Mouse (Mus musculus) liver, embryonic 12.5 days (tissue): ENCODE measurements around the gene Fam49a. TPM values are rescaled to one million over a fixed set of nuclear protein-coding genes. Genes with fewer than 3 reads are reported as not detected.

Experiments
- ATAC-seq: fragments of 200-750 bp; cut with Nextera tagmentation; 2 replicates; pipeline ENCODE4 v1.8.0; 2017; ENCODE audit warnings: moderate number of reproducible peaks, mild to moderate bottlenecking, moderate library complexity
- H3K27ac ChIP-seq: fragments of 300-500 bp; sonication (generic); 2 replicates; pipeline ENCODE4 v1.5.1; 2016; ENCODE audit warnings: mild to moderate bottlenecking
- H3K27me3 ChIP-seq: fragments of 300-500 bp; sonication (generic); replicated peaks from 2 replicates; pipeline ENCODE4 v1.6.1; 2016; ENCODE audit warnings: mild to moderate bottlenecking, moderate library complexity
- H3K36me3 ChIP-seq: fragments of 300-500 bp; sonication (generic); 2 replicates; pipeline ENCODE4 v1.6.1; 2016; ENCODE audit warnings: mild to moderate bottlenecking, moderate library complexity
- H3K4me1 ChIP-seq: fragments of 300-500 bp; sonication (generic); 2 replicates; pipeline ENCODE4 v1.6.1; 2016
- H3K4me2 ChIP-seq: fragments of 300-500 bp; sonication (generic); 2 replicates; pipeline ENCODE4 v1.6.1; 2016; ENCODE audit warnings: mild to moderate bottlenecking, moderate library complexity
- H3K4me3 ChIP-seq: fragments of 300-500 bp; sonication (generic); 2 replicates; pipeline ENCODE4 v1.5.1; 2016; ENCODE audit warnings: mild to moderate bottlenecking, moderate library complexity
- H3K9ac ChIP-seq: fragments of 300-500 bp; sonication (generic); 2 replicates; pipeline ENCODE4 v1.6.1; 2016; ENCODE audit warnings: mild to moderate bottlenecking, moderate library complexity
- H3K9me3 ChIP-seq: fragments of 300-500 bp; sonication (generic); replicated peaks from 2 replicates; pipeline ENCODE4 v1.6.1; 2016; ENCODE audit warnings: mild to moderate bottlenecking, moderate library complexity
- WGBS: fragments of 180-500 bp; shearing (Covaris S2); methylation state at CpG from one replicate; pipeline ENCODE4 v1.1.7; 2016; ENCODE audit not compliant: insufficient replicate concordance; 5-methylcytosine and 5-hydroxymethylcytosine counted together
- polyA plus RNA-seq: library from polyadenylated mRNA; unstranded; fragments of >200 nt; fragmentation: Nextera tagmentation; extraction: Ambion mirVana; gene quantifications from 2 replicates; pipeline ENCODE4 v1.2.1, GENCODE M21; 2016

Gene Fam49a
- 3.8 and 4.1 TPM in 2 replicates for polyA plus RNA-seq

GRCm38 (mm10) chr12:12261987-12262971, at the start of gene Fam49a:
Gene Fam49a (plus strand): TSS chr12:12262139.
- H3K9me3 ChIP-seq, result no peaks in the 10 kb centered on the region
- H3K27me3 ChIP-seq, result peaks cover 32% of the 10 kb centered on the region
- H3K4me1 ChIP-seq, result peaks cover 10% of the 10 kb centered on the region; the same call in 1 of the 2 replicates
- no peak within 1 kb of the TSS for H3K27ac ChIP-seq
- no peaks in the 10 kb centered on the region for H3K36me3 ChIP-seq
- H3K4me3 ChIP-seq, result peak within 1 kb of the TSS; percentile 57
- H3K9ac ChIP-seq, result peak within 1 kb of the TSS; percentile 66
- WGBS, result 2% methylated on average over 56 of the region's 62 CpGs
- H3K4me2 ChIP-seq, result peak within 1 kb of the TSS; percentile 74
- peak; percentile 66 for ATAC-seq

- H3K27ac ChIP-seq, result no peak overlapping the region
- H3K27me3 ChIP-seq, result no peaks in the 10 kb centered on the region
- H3K4me3 ChIP-seq, result no peak overlapping the region
- H3K36me3 ChIP-seq, result no peaks in the 10 kb centered on the region
- 49% methylated on average over 3 of the region's 3 CpGs for WGBS
- no peak for ATAC-seq
- H3K4me1 ChIP-seq, result no peaks in the 10 kb centered on the region
- no peaks in the 10 kb centered on the region for H3K9me3 ChIP-seq
- H3K4me2 ChIP-seq, result no peak overlapping the region
- H3K9ac ChIP-seq, result no peak overlapping the region
These were observed 48.4 kb upstream of the Fam49a start for GRCm38 (mm10) chr12:12213536-12213935.

GRCm38 (mm10) chr12:12218947-12219346, 43.0 kb upstream of the Fam49a start:
- Histone ChIP-seq H3K9ac (no peak overlapping the region), H3K4me3 (no peak overlapping the region), H3K27me3 (no peaks in the 10 kb centered on the region), H3K9me3 (no peaks in the 10 kb centered on the region), H3K4me2 (no peak overlapping the region), H3K27ac (no peak overlapping the region), H3K4me1 (no peaks in the 10 kb centered on the region), H3K36me3 (no peaks in the 10 kb centered on the region)
- no peak for ATAC-seq
- WGBS, result 68% methylated on average over 5 of the region's 5 CpGs

GRCm38 (mm10) chr12:12220755-12221496, 41.0 kb upstream of the Fam49a start:
- no peak overlapping the region for H3K4me3 ChIP-seq
- H3K4me2 ChIP-seq, result no peak overlapping the region
- WGBS, result 61% methylated on average over 8 of the region's 8 CpGs
- ATAC-seq, result no peak
- no peaks in the 10 kb centered on the region for H3K36me3 ChIP-seq
- H3K27ac ChIP-seq, result no peak overlapping the region
- H3K4me1 ChIP-seq, result no peaks in the 10 kb centered on the region
- H3K9ac ChIP-seq, result no peak overlapping the region
- H3K27me3 ChIP-seq, result no peaks in the 10 kb centered on the region
- no peaks in the 10 kb centered on the region for H3K9me3 ChIP-seq

- H3K4me1 ChIP-seq, result no peaks in the 10 kb centered on the region
- H3K4me3 ChIP-seq, result no peak overlapping the region
- H3K4me2 ChIP-seq, result no peak overlapping the region
- H3K27me3 ChIP-seq, result no peaks in the 10 kb centered on the region
- 63% methylated on average over 9 of the region's 9 CpGs for WGBS
- H3K9ac ChIP-seq, result no peak overlapping the region
- ATAC-seq, result no peak
- no peaks in the 10 kb centered on the region for H3K36me3 ChIP-seq
- H3K9me3 ChIP-seq, result no peaks in the 10 kb centered on the region
- H3K27ac ChIP-seq, result no peak overlapping the region
These were observed 39.2 kb upstream of the Fam49a start for GRCm38 (mm10) chr12:12222585-12223290.

GRCm38 (mm10) chr12:12223336-12223735, 38.6 kb upstream of the Fam49a start:
- H3K4me2 ChIP-seq, result no peak overlapping the region
- H3K27me3 ChIP-seq, result no peaks in the 10 kb centered on the region
- no peak overlapping the region for H3K27ac ChIP-seq
- H3K4me1 ChIP-seq, result no peaks in the 10 kb centered on the region
- no peaks in the 10 kb centered on the region for H3K9me3 ChIP-seq
- H3K4me3 ChIP-seq, result no peak overlapping the region
- WGBS, result 55% methylated on average over 2 of the region's 2 CpGs
- H3K9ac ChIP-seq, result no peak overlapping the region
- H3K36me3 ChIP-seq, result no peaks in the 10 kb centered on the region
- ATAC-seq, result no peak

GRCm38 (mm10) chr12:12225706-12226105, 36.2 kb upstream of the Fam49a start:
- ATAC-seq, result no peak
- Histone ChIP-seq H3K4me2 (no peak overlapping the region), H3K9ac (no peak overlapping the region), H3K4me1 (no peaks in the 10 kb centered on the region), H3K9me3 (no peaks in the 10 kb centered on the region), H3K4me3 (no peak overlapping the region), H3K27ac (no peak overlapping the region), H3K27me3 (no peaks in the 10 kb centered on the region), H3K36me3 (no peaks in the 10 kb centered on the region)
- WGBS, result 66% methylated on average over 6 of the region's 6 CpGs

GRCm38 (mm10) chr12:12227594-12227993, 34.3 kb upstream of the Fam49a start:
- H3K4me2 ChIP-seq, result no peak overlapping the region
- ATAC-seq, result no peak
- 69% methylated on average over 3 of the region's 3 CpGs for WGBS
- H3K36me3 ChIP-seq, result no peaks in the 10 kb centered on the region
- no peaks in the 10 kb centered on the region for H3K27me3 ChIP-seq
- no peaks in the 10 kb centered on the region for H3K9me3 ChIP-seq
- H3K27ac ChIP-seq, result no peak overlapping the region
- H3K4me3 ChIP-seq, result no peak overlapping the region
- H3K9ac ChIP-seq, result no peak overlapping the region
- H3K4me1 ChIP-seq, result no peaks in the 10 kb centered on the region

GRCm38 (mm10) chr12:12230031-12230557, 31.8 kb upstream of the Fam49a start:
- Histone ChIP-seq H3K4me3 (no peak overlapping the region), H3K4me1 (no peaks in the 10 kb centered on the region), H3K27ac (no peak overlapping the region), H3K4me2 (no peak overlapping the region), H3K27me3 (no peaks in the 10 kb centered on the region), H3K36me3 (no peaks in the 10 kb centered on the region), H3K9ac (no peak overlapping the region), H3K9me3 (no peaks in the 10 kb centered on the region)
- no peak for ATAC-seq

GRCm38 (mm10) chr12:12232097-12232496, 29.8 kb upstream of the Fam49a start:
- WGBS, result 72% methylated on average over 4 of the region's 4 CpGs
- Histone ChIP-seq H3K9me3 (no peaks in the 10 kb centered on the region), H3K27ac (no peak overlapping the region), H3K36me3 (no peaks in the 10 kb centered on the region), H3K4me1 (no peaks in the 10 kb centered on the region), H3K27me3 (no peaks in the 10 kb centered on the region), H3K4me3 (no peak overlapping the region), H3K9ac (no peak overlapping the region), H3K4me2 (no peak overlapping the region)
- ATAC-seq, result no peak

- Histone ChIP-seq H3K4me2 (no peak overlapping the region), H3K9ac (no peak overlapping the region), H3K36me3 (no peaks in the 10 kb centered on the region), H3K9me3 (no peaks in the 10 kb centered on the region), H3K27me3 (no peaks in the 10 kb centered on the region), H3K4me3 (no peak overlapping the region), H3K27ac (no peak overlapping the region), H3K4me1 (no peaks in the 10 kb centered on the region)
- no peak for ATAC-seq
- 48% methylated on average over 5 of the region's 5 CpGs for WGBS
These were observed 25.0 kb upstream of the Fam49a start for GRCm38 (mm10) chr12:12236978-12237377.
